Mouse (Mus musculus): ENCODE measurements at regions not wholly inside any gene's neighbourhood (a gene's known extent, or its start where the extent isn't known, plus 50 kb on each side); places are given as distances from the start of the nearest gene placed in this dataset.

GRCm38 (mm10) chr6:99978164-99978746 lies 252.1 kb upstream of the Prok2 start:
- 81% methylated on average over 6 of the region's 6 CpGs for WGBS
- peaks cover 3% of the 10 kb centered on the region; the same call in 1 of the 2 replicates for H3K4me1 ChIP-seq (ENCODE audit: control insufficient read depth, insufficient read depth, low read length)
- no peak overlapping the region for H3K27ac ChIP-seq
- intact Hi-C loops (cut with DNase I) = loop anchor here (5.0 kb wide), 1 partner anchor 61 kb away; no protein-coding TSS in a partner anchor
- H3K79me2 ChIP-seq (replicated peaks; ENCODE audit: control insufficient read depth, insufficient read depth, low read length) = no peaks in the 10 kb centered on the region
- no peaks in the 10 kb centered on the region for H3K27me3 ChIP-seq (ENCODE audit: control insufficient read depth, insufficient read depth, low read length)
- TF ChIP-seq EP300 (IDR thresholded peaks at IDR 0.05; ENCODE audit: insufficient read depth, low read depth, low read length) (no peak), CTCF (IDR thresholded peaks at IDR 0.05) (no peak), POLR2A (IDR thresholded peaks at IDR 0.05; ENCODE audit: insufficient read depth, low read depth, low read length) (no peak)
- H3K36me3 ChIP-seq (ENCODE audit: control insufficient read depth, insufficient read depth, low read length) = no peaks in the 10 kb centered on the region
- H3K4me3 ChIP-seq = no peak overlapping the region
- no peak overlapping the region for H3K9ac ChIP-seq (ENCODE audit: low read depth, low read length)
- no peak for DNase-seq

- peaks cover 3% of the 10 kb centered on the region; the same call in 1 of the 2 replicates for H3K4me1 ChIP-seq (ENCODE audit: control insufficient read depth, insufficient read depth, low read length)
- no peaks in the 10 kb centered on the region for H3K27me3 ChIP-seq (ENCODE audit: control insufficient read depth, insufficient read depth, low read length)
- intact Hi-C loops (cut with DNase I) = loop anchor here (5.0 kb wide), 1 partner anchor 59 kb away; no protein-coding TSS in a partner anchor
These were observed 250.0 kb upstream of the Prok2 start for GRCm38 (mm10) chr6:99976144-99976543.

GRCm38 (mm10) chr6:99975486-99975885 lies 249.3 kb upstream of the Prok2 start:
- H3K79me2 ChIP-seq (replicated peaks; ENCODE audit: control insufficient read depth, insufficient read depth, low read length) = no peaks in the 10 kb centered on the region
- no peak overlapping the region for H3K27ac ChIP-seq
- H3K4me3 ChIP-seq = no peak overlapping the region
- H3K4me1 ChIP-seq (ENCODE audit: control insufficient read depth, insufficient read depth, low read length) = peaks cover 3% of the 10 kb centered on the region; the same call in 1 of the 2 replicates
- no peak for DNase-seq
- intact Hi-C loops (cut with DNase I) = loop anchor here (5.0 kb wide), 1 partner anchor 58 kb away; no protein-coding TSS in a partner anchor
- WGBS = 89% methylated on average over 7 of the region's 7 CpGs
- no peak for TF ChIP-seq CTCF (IDR thresholded peaks at IDR 0.05)
- no peak for TF ChIP-seq POLR2A (IDR thresholded peaks at IDR 0.05; ENCODE audit: insufficient read depth, low read depth, low read length)
- TF ChIP-seq EP300 (IDR thresholded peaks at IDR 0.05; ENCODE audit: insufficient read depth, low read depth, low read length) = no peak
- H3K9ac ChIP-seq (ENCODE audit: low read depth, low read length) = no peak overlapping the region
- H3K27me3 ChIP-seq (ENCODE audit: control insufficient read depth, insufficient read depth, low read length) = no peaks in the 10 kb centered on the region
- no peaks in the 10 kb centered on the region for H3K36me3 ChIP-seq (ENCODE audit: control insufficient read depth, insufficient read depth, low read length)

More at GRCm38 (mm10) chr6:99976144-99976543, 250.0 kb upstream of the Prok2 start:
- Histone ChIP-seq H3K36me3 (ENCODE audit: control insufficient read depth, insufficient read depth, low read length) (no peaks in the 10 kb centered on the region), H3K4me3 (no peak overlapping the region), H3K79me2 (replicated peaks; ENCODE audit: control insufficient read depth, insufficient read depth, low read length) (no peaks in the 10 kb centered on the region), H3K27ac (no peak overlapping the region), H3K9ac (ENCODE audit: low read depth, low read length) (no peak overlapping the region)
- TF ChIP-seq POLR2A (IDR thresholded peaks at IDR 0.05; ENCODE audit: insufficient read depth, low read depth, low read length) (no peak), CTCF (IDR thresholded peaks at IDR 0.05) (no peak), EP300 (IDR thresholded peaks at IDR 0.05; ENCODE audit: insufficient read depth, low read depth, low read length) (no peak)
- WGBS = 70% methylated on average over 5 of the region's 5 CpGs
- no peak for DNase-seq

- Histone ChIP-seq H3K4me1 (ENCODE audit: control insufficient read depth, insufficient read depth, low read length) (peaks cover 3% of the 10 kb centered on the region; the same call in 1 of the 2 replicates), H3K27ac (no peak overlapping the region), H3K79me2 (replicated peaks; ENCODE audit: control insufficient read depth, insufficient read depth, low read length) (no peaks in the 10 kb centered on the region), H3K36me3 (ENCODE audit: control insufficient read depth, insufficient read depth, low read length) (no peaks in the 10 kb centered on the region), H3K27me3 (ENCODE audit: control insufficient read depth, insufficient read depth, low read length) (no peaks in the 10 kb centered on the region), H3K4me3 (no peak overlapping the region), H3K9ac (ENCODE audit: low read depth, low read length) (no peak overlapping the region)
- intact Hi-C loops (cut with DNase I) = loop anchor here (5.0 kb wide), 4 partner anchors 67 to 173 kb away; no protein-coding TSS in a partner anchor
- 35% methylated on average over 4 of the region's 4 CpGs for WGBS
- peak; percentile 38 to 69 for DNase-seq
- no peak for TF ChIP-seq EP300 (IDR thresholded peaks at IDR 0.05; ENCODE audit: insufficient read depth, low read depth, low read length)
- no peak for TF ChIP-seq CTCF (IDR thresholded peaks at IDR 0.05)
- no peak for TF ChIP-seq POLR2A (IDR thresholded peaks at IDR 0.05; ENCODE audit: insufficient read depth, low read depth, low read length)
These were observed 248.3 kb upstream of the Prok2 start for GRCm38 (mm10) chr6:99974464-99974863.

GRCm38 (mm10) chr6:99971376-99971775 lies 245.2 kb upstream of the Prok2 start:
- intact Hi-C loops (cut with DNase I) = loop anchor here (5.0 kb wide), 4 partner anchors 64 to 176 kb away; no protein-coding TSS in a partner anchor
- Histone ChIP-seq H3K27ac (no peak overlapping the region), H3K4me1 (ENCODE audit: control insufficient read depth, insufficient read depth, low read length) (peaks cover 5% of the 10 kb centered on the region; the same call in 1 of the 2 replicates), H3K79me2 (replicated peaks; ENCODE audit: control insufficient read depth, insufficient read depth, low read length) (no peaks in the 10 kb centered on the region), H3K9ac (ENCODE audit: low read depth, low read length) (no peak overlapping the region), H3K27me3 (ENCODE audit: control insufficient read depth, insufficient read depth, low read length) (no peaks in the 10 kb centered on the region), H3K4me3 (no peak overlapping the region), H3K36me3 (ENCODE audit: control insufficient read depth, insufficient read depth, low read length) (no peaks in the 10 kb centered on the region)
- WGBS = 30% methylated on average over 9 of the region's 9 CpGs
- TF ChIP-seq CTCF (IDR thresholded peaks at IDR 0.05) = peak; percentile 56
- TF ChIP-seq POLR2A (IDR thresholded peaks at IDR 0.05; ENCODE audit: insufficient read depth, low read depth, low read length) = no peak
- peak; percentile 51; the same call in 1 of the 2 replicates for TF ChIP-seq EP300 (IDR thresholded peaks at IDR 0.05; ENCODE audit: insufficient read depth, low read depth, low read length)
- peak; percentile 56 to 81 for DNase-seq

GRCm38 (mm10) chr6:99968889-99969288 lies 242.7 kb upstream of the Prok2 start:
- intact Hi-C loops (cut with DNase I) = no loop called here
- peak; percentile 72 to 82 for DNase-seq

More at GRCm38 (mm10) chr6:99968889-99969288, 242.7 kb upstream of the Prok2 start:
- Histone ChIP-seq H3K27ac (no peak overlapping the region), H3K4me1 (ENCODE audit: control insufficient read depth, insufficient read depth, low read length) (peaks cover 3% of the 10 kb centered on the region; the same call in 1 of the 2 replicates), H3K79me2 (replicated peaks; ENCODE audit: control insufficient read depth, insufficient read depth, low read length) (no peaks in the 10 kb centered on the region), H3K36me3 (ENCODE audit: control insufficient read depth, insufficient read depth, low read length) (no peaks in the 10 kb centered on the region), H3K4me3 (no peak overlapping the region), H3K27me3 (ENCODE audit: control insufficient read depth, insufficient read depth, low read length) (no peaks in the 10 kb centered on the region), H3K9ac (ENCODE audit: low read depth, low read length) (no peak overlapping the region)
- TF ChIP-seq EP300 (IDR thresholded peaks at IDR 0.05; ENCODE audit: insufficient read depth, low read depth, low read length) = peak; percentile 74
- TF ChIP-seq POLR2A (IDR thresholded peaks at IDR 0.05; ENCODE audit: insufficient read depth, low read depth, low read length) = no peak
- TF ChIP-seq CTCF (IDR thresholded peaks at IDR 0.05) = no peak
- 51% methylated on average over 5 of the region's 5 CpGs for WGBS
